Mouse (Mus musculus) spleen, adult 2 months (tissue): ENCODE results near the gene Farsb.

ENCODE experiments used
- CTCF ChIP-seq: fragments of 200-500 bp; IDR thresholded peaks from 2 replicates; pipeline ENCODE4 v1.5.1; 2011; ENCODE audit warnings: mild to moderate bottlenecking, inconsistent platforms; ENCODE audit not compliant: insufficient read depth, insufficient read length, insufficient replicate concordance; ENCODE audit errors: extremely low read depth
- POLR2A ChIP-seq: fragments of 200-500 bp; IDR thresholded peaks from 2 replicates; pipeline ENCODE4 v1.6.1; 2011; ENCODE audit warnings: low read depth, low read length, inconsistent platforms

DNA sequence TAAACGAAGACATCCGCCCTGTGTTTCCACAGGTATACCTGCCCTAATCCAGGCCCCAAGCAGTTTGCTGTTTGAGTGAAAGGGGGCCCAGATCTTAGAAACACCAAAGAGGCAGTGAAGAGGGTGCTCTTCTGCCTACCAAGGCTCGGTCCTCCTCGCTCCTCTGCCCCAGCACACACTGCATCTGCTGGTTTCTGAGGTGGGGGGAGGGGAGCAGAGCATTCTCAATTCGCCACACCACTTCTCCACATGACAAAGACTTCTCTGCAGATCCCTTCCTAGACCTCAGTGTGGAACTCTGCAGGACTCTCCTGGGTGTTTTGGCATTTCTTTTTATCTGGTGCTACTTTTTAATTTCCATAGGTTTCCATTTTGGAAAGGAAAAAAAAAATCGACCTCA, 93.0 kb downstream of the Farsb start:
- TF ChIP-seq CTCF = no peak
- no peak for TF ChIP-seq POLR2A
